Mouse (Mus musculus) erythroid progenitor cell, adult 5-6 weeks (primary cell): Measurements from ENCODE around the gene Olfr455. TPM values are rescaled to one million over a fixed set of nuclear protein-coding genes. Genes with fewer than 3 reads are reported as not detected.

Experiments used
- ATAC-seq: replicated peaks from 2 replicates; pipeline ENCODE4 v1.8.0; 2016; ENCODE audit warnings: moderate number of reproducible peaks, mild to moderate bottlenecking, moderate TSS enrichment, inconsistent platforms; ENCODE audit not compliant: poor library complexity, low FRiP score, severe bottlenecking
- total RNA-seq, 2 experiments: library from RNA; stranded (forward) in 1 of 2; stranded (reverse) in 1 of 2; fragments of 150-400 nt in 1 of 2; fragments of 186-747, 209-891 nt in 1 of 2; gene quantifications; 2 replicates each; pipeline versions ENCODE4 v1.2.3 to v1.2.4; 2015 to 2017; ENCODE audit warnings: low replicate concordance in 2 of 2

Gene Olfr455
- not detected in 2 replicates for total RNA-seq (2015; ENCODE audit: low replicate concordance)
- not detected in 2 replicates for total RNA-seq (2017; ENCODE audit: low replicate concordance)

DNA sequence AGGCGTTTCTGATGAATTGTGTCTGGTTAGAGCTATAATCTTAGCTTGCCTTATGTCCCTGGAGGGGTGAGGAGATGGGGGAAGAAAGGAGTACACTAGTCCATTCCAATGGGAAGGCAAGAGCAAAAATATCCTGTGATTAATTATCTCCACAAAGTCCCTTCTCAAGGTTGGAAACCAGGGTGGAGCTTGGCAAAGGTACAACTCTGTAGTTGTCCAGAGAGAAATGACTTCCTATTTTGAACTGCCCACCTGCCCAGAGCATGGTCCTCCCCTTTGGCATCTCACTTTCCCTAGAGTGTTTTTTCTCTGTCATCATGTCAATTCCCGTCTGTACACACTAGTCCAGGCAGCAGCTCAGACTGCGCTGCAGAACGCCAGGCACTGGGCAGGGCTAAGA is at the start of gene Olfr455:
Gene Olfr455, minus strand, starts transcription at position 127 of the 400 bp plus-strand sequence.
- no peak for ATAC-seq

DNA sequence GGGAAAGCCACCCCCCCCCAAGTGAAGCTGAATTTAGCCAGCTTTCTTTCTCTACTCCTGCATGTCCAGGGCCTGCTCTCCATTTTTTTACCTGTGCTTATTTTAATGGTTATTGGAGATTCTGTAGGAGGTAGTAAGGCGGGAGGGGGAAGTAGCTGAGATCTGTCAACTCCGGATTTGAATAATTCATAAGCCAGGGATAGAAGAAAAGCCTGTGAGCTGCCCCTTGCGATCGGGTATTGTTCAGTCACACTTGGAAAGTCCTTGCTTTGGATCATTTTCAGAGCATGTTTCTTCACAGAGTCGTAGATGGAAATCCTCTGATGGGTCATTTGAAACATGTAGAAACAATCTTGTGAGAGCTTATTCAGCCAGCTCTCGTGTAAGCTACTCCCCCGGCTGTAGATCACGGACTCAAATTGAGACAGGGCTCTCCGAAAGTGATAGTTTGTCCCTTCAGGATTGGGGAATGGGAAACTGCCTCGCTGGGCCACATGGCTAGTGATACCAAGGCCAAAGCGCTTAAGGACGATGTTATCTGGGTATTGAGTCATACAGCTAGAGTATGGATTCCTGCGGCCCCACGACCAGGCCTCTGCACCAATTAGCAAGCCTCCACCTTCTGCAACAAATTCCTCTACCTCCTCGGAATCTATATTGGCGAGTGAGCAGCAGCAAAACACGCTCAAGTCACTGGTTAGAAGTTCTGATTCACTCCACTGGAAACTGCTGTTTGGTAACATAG is 45.9 kb upstream of the Olfr455 start:
- no peak for ATAC-seq

DNA sequence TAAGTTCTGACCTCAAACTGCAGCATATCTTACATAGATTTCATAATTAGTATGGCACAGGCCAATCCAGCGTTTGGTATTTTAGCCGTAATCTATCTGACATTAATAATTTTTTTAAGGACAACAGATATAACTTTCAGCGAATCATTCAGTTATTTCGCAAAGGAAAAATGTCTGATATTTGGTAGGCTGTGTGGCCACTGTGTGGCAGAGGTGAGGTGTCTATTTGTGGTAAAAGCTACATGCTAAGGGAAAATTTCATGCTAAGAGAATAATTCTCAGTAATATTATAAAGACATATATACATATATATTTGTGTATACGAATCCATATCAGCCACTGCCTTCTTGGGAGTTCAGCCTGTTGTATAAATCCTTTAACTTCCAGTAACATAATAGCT is 39.2 kb upstream of the Olfr455 start:
- no peak for ATAC-seq

DNA sequence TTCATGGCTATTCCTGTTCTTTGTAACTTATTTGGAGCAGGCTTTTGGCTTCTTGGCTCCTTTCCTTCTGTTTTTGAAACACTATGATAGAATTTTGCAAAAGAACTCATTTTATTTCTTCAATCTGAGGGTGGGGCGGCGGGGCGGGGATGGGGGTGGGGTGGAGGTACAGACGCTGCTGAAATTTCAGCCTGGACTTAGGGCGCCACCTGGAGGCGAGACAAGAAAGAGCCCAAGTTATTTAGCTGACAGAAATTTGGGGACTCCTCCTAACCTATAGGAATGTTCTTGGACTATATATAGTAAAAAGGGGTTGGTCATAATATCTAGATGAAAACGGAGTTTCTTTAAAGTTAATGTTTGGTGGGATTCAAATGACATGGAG is 36.1 kb upstream of the Olfr455 start:
- ATAC-seq: no peak

DNA sequence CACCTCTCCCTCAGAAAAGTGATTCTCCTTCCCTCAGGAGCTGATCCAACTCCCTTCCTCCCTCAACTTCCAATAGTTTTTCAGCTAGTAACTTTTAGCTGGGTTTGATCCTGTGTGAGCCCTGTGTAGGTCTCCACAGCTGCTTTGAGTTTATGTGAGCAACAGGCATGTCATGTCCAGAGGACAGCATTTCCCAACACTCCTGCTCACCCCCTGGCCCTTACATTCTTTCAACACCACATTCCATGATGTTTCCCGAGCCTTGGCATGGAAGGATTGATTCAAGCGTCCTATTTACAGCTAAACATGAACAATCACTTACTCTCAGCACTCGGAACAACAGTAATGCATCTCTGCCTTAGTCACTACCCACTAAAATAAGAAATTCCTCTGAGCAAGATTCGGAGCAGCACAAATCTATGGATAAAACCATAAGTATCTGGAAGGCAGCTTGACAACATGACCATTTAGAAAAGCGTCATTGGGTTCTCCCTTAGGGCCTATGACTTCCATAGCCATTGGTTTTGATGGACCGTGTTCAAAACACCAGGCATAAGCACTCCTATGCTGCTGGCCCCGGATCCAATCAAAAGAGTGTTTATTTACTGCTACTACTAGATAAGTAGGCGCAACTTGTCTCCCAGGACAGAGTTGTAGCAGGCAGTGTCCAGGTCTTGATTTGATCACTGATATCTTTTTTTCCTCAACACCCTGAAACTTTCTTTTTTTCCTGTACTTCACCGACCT is 35.5 kb upstream of the Olfr455 start:
- ATAC-seq: no peak

DNA sequence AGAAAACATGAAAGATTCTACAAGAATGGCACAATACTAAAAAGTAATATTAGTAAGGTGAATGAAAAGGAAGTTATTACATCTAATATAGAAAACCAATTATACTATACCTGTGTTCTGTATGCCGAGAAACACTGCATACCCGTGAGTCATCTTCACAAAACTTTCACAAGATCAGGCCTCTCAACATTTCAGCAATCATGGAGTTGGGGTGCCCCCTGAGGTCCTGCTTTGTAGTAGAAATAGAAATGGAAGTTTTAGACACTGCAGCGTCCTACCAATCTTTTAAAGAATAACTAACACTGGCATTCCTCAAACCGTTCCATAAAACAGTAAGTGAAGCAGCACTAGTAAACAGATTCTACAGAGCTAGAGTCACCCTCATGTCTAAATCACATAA is 31.3 kb upstream of the Olfr455 start:
- no peak for ATAC-seq

DNA sequence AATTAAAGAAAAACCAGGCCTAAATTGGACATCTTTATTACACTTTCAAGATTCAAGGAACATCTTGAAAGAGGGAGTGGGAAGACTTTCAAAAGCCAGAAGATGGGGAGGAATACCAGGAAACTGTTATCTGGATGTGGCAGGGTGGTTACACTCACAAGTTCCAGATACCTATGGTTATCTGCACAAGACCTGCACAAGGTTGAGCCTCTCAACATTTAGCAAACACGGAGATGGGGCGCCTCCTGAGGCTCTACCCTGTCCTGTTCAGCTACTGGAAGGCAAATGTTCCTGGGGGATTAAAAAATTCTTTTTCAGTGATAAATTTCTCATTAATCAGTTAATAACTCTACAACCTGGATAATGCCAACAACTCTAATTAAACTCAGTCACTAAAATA is 30.0 kb upstream of the Olfr455 start:
- no peak for ATAC-seq

DNA sequence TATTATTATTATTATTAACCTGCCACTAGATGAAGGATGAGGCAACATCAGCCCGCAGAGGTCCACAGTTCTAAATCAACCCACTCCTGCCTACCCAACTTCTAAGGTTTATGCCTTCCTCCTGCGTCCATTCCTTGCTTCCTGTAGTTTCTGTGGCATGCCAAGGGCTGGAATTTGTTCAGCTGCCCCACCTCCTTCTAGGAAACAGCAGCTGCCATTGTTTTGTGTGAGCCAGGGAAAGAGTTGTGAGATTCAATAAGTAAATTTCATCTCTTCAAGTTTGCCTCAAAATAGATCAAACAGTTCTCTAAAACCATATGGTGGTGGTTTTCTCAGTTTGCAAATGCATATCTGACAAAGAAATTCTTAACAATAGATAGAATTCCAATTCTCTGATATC is 20.8 kb upstream of the Olfr455 start:
- ATAC-seq: no peak

DNA sequence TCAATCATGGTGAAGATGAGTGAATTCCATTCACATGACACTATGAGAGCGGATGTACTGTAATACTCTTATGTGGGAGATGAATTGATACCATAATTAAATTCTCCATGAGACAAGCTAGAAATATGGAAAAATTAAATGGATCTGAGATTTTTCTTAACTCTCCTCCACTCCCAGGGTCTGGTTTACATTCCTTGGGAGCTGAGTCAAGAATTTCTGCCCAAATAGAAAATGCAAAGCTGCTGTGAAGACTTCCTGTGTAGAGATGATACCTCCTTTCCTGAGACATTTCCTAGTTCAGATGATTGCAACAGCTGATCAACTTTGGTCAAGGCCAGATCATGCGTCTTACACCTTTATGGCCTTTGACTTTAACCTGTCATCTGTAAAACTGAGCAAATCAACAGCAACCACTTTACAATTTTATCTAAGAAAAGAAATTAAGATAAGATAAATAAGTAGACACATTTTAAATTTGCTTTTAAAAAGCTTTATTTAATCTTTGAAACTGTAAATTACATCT is 18.8 kb upstream of the Olfr455 start:
- no peak for ATAC-seq

DNA sequence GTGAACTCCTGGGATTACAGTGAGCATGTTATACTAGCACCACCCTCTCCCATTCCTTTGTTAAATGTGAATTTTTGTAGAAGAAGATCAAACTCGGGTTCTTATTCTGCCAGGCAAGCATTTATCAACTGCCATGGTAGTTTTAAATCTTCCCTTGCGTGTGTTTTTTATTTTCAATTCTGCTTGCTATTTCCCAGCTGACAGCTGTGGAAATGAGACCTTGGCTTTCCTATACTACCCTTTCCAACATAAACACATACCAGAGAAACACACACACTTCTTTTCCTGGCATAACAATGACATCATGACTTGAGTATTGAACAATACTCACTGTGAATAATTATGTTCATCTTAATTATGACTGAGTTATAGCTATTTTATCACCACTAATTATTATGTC is 14.9 kb upstream of the Olfr455 start:
- ATAC-seq: no peak

DNA sequence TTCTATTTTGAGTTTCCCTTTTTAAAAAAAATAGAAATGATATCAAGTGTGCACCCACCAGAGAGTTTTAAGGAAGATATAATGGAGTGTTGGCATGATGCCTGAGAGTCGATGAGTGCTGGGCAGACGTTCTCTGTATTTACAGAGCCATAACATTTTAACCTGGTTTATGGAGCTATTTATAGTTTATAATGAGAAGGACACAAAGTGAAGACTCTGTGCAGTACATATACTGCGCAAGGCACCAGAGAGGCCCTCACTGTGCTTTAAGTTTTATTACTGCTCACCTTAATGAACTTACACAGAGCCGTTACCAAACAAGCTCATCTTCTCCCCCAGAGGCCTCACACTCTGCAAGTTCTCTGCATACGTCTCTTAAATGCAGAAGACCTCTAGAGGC is 13.5 kb upstream of the Olfr455 start:
- ATAC-seq: no peak

DNA sequence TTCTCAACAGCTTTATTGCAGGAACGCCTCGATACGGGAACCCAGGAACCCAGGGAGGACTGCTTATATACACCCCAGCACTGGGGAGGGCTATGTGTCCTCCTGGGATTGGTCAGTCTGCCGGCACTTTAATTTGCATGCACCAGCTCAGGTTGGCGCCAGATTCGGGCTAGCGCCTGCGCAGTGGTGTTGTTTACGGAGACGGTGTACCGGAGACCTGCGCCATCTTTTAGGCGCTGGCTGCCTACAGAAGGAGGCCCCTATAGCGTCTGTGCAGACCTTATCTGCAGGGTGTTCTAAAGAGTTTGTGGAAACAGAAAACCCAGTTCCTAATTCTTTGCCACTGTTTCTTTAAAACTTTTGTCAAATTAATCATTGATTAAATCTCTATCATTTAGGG is 11.3 kb upstream of the Olfr455 start:
- ATAC-seq: no peak

DNA sequence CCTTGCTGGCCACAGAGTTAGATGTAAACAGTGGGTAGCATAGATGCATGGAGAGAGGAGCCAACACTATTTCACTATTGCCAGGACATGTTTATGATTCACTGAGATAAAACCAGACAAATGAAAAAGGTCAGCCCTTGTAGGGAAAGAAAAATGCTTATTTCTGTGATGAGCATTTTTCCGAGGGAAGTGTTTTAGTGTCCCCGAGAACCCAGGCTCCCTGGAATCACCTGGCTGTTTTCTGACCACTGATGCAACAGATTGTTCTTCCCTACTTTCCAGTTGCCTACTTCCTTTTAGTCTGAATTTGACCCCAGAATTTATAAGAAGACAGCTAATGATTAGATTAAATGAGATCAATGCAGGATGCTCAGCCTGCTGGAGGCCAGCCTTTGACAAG is 1.2 kb downstream of the Olfr455 start:
- ATAC-seq: no peak

DNA sequence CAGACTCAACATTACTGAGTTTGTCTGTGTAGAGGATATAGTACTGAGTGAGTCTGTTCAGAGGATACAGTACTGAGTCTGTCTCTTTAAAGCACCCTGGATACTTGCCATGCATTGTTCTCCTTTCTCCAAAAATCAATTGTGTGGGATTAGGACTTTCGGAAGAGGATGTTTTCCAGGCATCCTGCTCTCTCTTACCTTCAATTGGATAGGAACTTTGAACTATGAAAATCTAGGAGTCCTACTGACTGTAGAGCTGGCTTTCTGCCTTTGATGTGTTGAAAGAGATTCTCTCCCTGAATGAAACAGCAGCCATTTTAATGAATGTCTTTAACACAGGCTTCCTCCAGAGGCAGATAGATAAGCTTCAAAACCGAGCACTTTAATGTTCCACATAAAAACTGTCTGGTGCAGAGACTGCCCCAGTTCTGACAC is 1.9 kb downstream of the Olfr455 start:
- ATAC-seq: no peak

DNA sequence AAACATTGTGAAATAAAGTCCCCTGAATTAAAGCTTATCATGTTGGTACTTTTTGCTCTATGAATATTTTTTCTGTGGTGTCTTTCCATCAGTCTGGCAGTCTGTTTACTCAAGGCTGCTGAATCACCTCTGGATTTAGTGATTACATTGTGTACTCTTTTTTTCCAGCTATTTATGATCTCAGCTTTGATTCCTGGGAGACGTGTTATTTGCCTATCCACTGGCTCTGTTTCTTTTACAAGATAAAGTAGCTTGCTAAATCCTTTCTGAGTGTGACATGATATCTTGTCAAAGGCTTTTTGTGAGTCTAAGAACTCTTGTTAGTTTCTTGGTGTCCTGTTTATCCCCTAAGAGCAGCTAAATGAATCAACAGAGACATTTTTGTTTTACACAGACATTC is 2.5 kb downstream of the Olfr455 start:
- no peak for ATAC-seq

DNA sequence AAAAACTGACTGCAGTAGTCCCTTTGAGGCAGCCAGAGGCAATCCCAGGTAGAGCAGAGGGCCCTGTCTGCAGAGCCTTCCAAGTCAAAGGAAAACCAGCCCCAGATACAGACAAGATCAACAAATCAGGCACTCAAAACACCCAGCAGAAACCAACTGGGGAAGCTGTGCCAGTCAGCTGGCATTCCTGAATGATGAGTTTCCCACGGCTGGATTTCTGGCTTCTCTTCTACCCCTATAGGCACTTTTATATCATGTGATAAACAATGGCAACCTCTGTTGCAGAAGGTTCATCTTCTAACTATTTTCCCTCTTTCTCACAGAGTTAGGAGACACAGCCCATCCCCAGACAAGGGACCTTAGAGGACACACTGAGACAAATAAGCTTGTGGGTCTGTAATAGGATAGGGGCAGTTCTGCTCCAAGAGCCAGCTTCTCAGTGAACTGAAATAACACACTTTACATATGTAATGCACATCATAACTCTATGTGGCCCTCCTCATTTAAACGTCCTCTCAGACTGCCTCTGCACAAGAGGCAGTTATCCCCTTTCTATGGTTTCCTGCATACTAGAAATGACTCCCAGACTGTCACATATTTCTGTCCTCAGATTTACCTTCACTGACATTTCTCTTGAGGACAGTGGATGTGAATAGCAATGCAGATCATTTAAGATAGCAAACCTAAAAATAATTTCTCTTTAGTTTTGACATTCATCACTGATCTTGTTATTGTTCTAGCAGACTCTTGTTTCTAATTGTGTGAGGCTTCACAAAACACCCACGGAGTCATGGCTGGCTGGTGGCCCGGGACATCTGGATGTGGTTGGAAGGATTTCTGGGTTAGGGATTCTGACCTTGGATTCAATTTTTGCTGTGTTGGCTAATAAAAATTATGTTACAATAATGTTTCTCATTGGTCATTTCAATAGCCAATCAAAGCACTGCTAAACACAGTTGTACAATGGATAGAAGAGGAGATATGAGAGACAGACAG is 5.1 kb downstream of the Olfr455 start:
- ATAC-seq: no peak

DNA sequence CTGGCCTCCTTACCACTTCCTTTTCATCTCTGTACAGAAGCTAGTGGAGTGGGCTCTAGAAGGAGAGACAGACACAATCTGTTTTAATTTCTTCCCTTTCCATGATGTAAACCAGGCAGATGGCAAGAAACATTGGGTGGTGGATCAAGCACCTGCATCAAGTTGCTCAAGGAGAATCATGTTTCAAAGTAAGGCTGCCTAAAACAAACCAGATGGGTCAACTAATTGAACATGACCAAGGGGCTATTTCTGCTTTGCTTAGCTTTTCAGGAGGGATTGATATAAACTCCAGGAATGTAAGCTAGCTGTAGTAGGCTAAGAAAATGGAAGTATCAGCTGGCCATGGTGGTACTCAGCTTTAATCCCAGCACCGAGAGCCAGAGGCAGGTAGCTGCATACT is 6.7 kb downstream of the Olfr455 start:
- ATAC-seq: no peak

DNA sequence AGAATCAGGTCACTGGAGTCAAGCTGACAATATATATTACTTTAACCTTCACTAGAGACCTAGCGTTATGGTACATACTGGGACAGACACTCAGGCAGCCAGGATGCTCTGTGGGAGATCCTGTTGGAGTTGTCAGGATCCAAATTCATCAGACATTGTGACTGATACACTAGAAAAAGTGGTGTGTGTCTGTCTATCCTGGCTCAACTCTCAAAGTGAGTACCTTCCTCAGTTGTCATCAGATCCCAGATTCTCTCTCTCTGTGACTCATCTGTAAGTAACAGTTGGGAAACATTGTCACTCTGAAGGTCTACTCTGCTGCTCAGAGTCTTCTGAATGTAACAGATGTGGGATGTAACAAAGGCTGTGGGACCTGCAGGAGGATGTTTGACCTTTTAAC is 7.7 kb downstream of the Olfr455 start:
- no peak for ATAC-seq

DNA sequence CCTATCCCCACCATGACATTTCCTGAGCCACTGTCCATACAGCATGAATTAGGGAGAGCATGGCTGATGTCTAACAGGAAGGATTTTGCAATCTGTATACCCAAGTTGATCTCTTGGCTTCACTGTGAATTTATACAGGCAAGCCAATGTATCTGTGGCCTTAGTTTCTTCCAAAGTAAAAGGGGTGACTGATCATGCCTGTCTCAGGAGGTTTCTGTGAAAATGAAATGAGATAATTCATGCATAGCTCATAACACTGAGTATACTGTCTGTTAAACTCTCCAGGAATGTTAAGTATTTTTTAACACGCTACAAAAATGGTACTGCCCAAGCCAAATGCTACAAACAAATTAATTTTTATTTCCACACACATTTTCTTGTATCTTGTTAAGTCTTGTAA is 33.9 kb downstream of the Olfr455 start:
- ATAC-seq: no peak

DNA sequence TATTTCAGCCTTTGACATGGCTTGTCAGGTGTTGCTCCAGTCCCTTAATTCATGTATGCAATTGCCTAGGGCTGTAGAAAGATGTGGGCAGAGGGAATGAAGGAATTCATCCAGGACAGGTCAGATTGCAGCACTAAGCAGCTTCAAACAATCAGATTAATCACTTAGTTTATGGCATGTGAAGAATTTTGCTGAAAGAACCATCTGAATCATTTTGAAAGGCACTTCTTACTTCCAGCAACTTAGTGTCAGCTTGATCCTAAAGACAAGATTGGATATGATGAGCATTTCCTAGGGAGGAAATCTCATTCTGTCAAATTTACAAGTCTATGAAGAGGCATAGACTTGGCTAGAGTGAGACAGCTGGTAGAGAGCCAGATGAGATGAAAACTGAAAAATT is 38.1 kb downstream of the Olfr455 start:
- no peak for ATAC-seq
